ENCODE assay signal across 8 mouse cellular contexts in genomic region chr7:4739544-4740275, GRCm38 (mm10). TPM values are rescaled to one million over a fixed set of nuclear protein-coding genes. Genes with fewer than 3 reads are reported as not detected.
A peak's percentile ranks its signal among the peaks of the same experiment; 100 is the strongest.
DNase-seq lines count a peak whose midpoint lies in the region; ATAC-seq and TF ChIP-seq lines count a peak whose summit lies in the region.

Gene Kmt5c, plus strand, starts transcription at chr7:4740115.

- peak; percentile 98 for DNase-seq in gastrocnemius, adult 8-10 months (ENCODE audit: low spot score in 2 of 2)
- DNase-seq in hindlimb bud, embryonic 11.5 days (ENCODE audit: extremely low spot score, low read depth, low spot score), result peak; percentile 100
- DNase-seq in left cerebral cortex, adult 8-10 months (ENCODE audit: low spot score in 2 of 2), result peak; percentile 91 to 100
- peak; percentile 100 for DNase-seq in right cerebral cortex, postnatal 10 days (ENCODE audit: low spot score in 2 of 2)
- peak; percentile 90 for DNase-seq in urinary bladder, postnatal 25 days (ENCODE audit: low spot score)

- H3K36me3 ChIP-seq in megakaryocyte, embryonic 14.5 days (replicated peaks; ENCODE audit: low read length), result peaks cover 36% of the 10 kb centered on the region

- peak within 1 kb of the TSS; percentile 64 for H3K4me3 ChIP-seq in cortical plate, adult 2 months (ENCODE audit: insufficient read depth, low read length)
- H3K4me3 ChIP-seq in megakaryocyte, embryonic 14.5 days (replicated peaks), result peak within 1 kb of the TSS; percentile 94

- no peak for TF ChIP-seq CTCF in cortical plate, adult 2 months (IDR thresholded peaks at IDR 0.05; ENCODE audit: extremely low read depth, insufficient read depth, low read length)

- peak; percentile 84 for ATAC-seq in activated CD4-positive, CD25-positive, alpha-beta regulatory T cell, adult 4 months

- peak; percentile 80 for TF ChIP-seq POLR2A in cortical plate, adult 2 months (IDR thresholded peaks at IDR 0.05; ENCODE audit: extremely low read depth, insufficient read depth, low read length)

- no peaks in the 10 kb centered on the region for H3K27me3 ChIP-seq in megakaryocyte, embryonic 14.5 days (replicated peaks)

- 0 out of 2 replicates have a peak, but pooled peaks cover 3% of the 10 kb centered on the region for H3K4me1 ChIP-seq in cortical plate, adult 2 months (ENCODE audit: control insufficient read depth, insufficient read depth, low read length)
- H3K4me1 ChIP-seq in megakaryocyte, embryonic 14.5 days, result peaks cover 48% of the 10 kb centered on the region

- peak within 1 kb of the TSS; percentile 82 for H3K27ac ChIP-seq in cortical plate, adult 2 months (ENCODE audit: insufficient read depth, low read length)

- no peaks in the 10 kb centered on the region for H3K9me3 ChIP-seq in megakaryocyte, embryonic 14.5 days

RNA-seq across cellular contexts. Expression of gene Kmt5c, which starts in this region (rescaled TPM):
- polyA plus RNA-seq in activated CD4-positive, CD25-positive, alpha-beta regulatory T cell, adult 4 months (2017; shearing (Covaris generic)), result 10 to 100 TPM; 19.7 to 28.9 TPM
- polyA plus RNA-seq in cortical plate, adult 2 months (2012; rRNA removed), result 60.1 and 66.9 TPM in 2 replicates
- total RNA-seq in gastrocnemius, adult 8-10 months (2022), result 1 to 10 TPM; 3.5 to 5.2 (median 4.8) TPM
- total RNA-seq in left cerebral cortex, adult 8-10 months (2022), result 10 to 100 TPM; 22.0 to 31.3 (median 25.3) TPM
- 241 and 733 TPM in 2 replicates for polyA plus RNA-seq in megakaryocyte, embryonic 14.5 days (2012; ENCODE audit: insufficient read depth, low replicate concordance)

Comparison
In these comparisons a context has a peak if more than half of its experiments do, and no peak if none do; other contexts are left out.
1. Peak in every context shown above with its lines: DNase-seq, ATAC-seq, H3K4me3 ChIP-seq and H3K27ac ChIP-seq.